Mouse (Mus musculus): ENCODE data around the gene Psmb2. TPM values are rescaled to one million over a fixed set of nuclear protein-coding genes. Genes with fewer than 3 reads are reported as not detected.
A peak's percentile ranks its signal among the peaks of the same experiment; 100 is the strongest.

Gene Psmb2
- 470 and 496 TPM in 2 replicates for polyA plus RNA-seq (2015; fragmentation: Nextera tagmentation; extraction: Ambion mirVana)

DNA sequence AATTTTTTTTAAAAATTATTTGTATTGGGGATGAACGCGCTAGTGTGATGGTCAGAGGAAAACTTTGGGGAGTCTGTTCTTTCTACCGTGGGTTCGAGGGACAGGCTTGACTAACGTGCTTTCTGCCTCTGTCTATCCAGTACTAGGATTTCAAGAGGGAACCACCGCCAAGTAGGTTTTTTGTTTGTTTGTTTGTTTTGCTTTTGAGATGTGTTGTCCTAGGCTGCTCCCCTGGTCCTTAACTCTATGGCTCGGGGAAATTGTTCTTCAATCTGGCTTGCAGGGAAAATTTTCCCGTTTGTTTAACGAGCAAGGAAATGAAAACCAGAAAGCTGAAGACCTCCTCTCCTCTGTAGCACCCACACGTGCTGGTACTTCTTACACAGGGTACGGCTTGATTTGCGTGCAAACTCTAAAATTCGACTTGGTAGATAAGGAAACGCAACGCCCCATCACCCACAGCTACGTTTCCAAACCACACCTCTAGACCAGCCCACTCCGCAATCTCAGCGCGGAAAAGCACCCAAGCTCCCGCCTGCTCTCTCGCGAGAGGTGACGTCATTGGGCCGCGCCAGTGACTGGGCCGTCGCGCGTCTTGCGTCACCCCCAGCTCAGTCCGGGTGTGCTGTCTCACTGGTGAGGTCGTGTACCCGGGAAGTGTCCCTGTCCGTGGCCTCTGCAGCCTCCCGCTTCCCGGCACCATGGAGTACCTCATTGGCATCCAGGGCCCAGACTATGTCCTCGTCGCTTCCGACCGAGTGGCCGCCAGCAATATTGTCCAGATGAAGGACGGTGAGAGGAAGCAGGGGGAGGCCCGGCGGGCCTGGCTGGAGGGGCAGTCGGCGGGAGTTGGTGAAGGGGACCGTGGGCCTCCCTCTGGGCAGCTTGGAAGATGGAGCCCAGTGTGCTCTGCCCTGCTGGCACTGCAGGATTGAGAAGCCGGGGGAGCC is at the start of gene Psmb2:
Gene Psmb2, plus strand, starts transcription at position 577 of the 950 bp plus-strand sequence.
- Histone ChIP-seq H3K9me3 (no peaks in the 10 kb centered on the region), H3K4me1 (replicated peaks) (peaks cover 23% of the 10 kb centered on the region), H3K4me2 (replicated peaks) (peak within 1 kb of the TSS; percentile 96), H3K9ac (replicated peaks) (peak within 1 kb of the TSS; percentile 98), H3K36me3 (no peaks in the 10 kb centered on the region), H3K27ac (peak within 1 kb of the TSS; percentile 82), H3K4me3 (replicated peaks) (peak within 1 kb of the TSS; percentile 99), H3K27me3 (peaks cover 15% of the 10 kb centered on the region)
- 3% methylated on average over 48 of the region's 48 CpGs for WGBS
- ATAC-seq = peak; percentile 97

DNA sequence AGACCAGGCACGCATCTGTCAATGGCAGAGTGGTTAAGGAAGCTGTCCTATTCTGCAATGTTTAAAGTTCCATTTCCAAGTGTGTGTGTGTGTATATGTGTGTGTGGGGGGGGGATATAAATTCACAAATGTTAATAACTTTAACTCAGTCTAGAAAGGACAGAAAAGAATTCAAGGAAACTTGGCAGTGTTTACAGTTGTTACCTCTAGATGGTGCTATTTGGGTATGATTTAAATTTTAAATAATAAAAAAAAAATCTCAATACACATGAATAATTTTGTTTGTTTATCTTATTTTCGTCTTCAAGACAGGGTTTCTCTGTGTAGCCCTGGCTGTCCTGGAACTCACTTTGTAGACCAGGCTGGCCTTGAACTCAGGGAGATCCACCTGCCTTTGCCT is 45.5 kb upstream of the Psmb2 start:
- Histone ChIP-seq H3K4me2 (replicated peaks) (no peak overlapping the region), H3K9me3 (no peaks in the 10 kb centered on the region), H3K4me1 (replicated peaks) (peaks cover 25% of the 10 kb centered on the region), H3K27me3 (peaks cover 47% of the 10 kb centered on the region), H3K36me3 (no peaks in the 10 kb centered on the region), H3K27ac (no peak overlapping the region), H3K4me3 (replicated peaks) (no peak overlapping the region), H3K9ac (replicated peaks) (no peak overlapping the region)
- no peak for ATAC-seq
- WGBS = 41% methylated on average over 2 of the region's 2 CpGs

DNA sequence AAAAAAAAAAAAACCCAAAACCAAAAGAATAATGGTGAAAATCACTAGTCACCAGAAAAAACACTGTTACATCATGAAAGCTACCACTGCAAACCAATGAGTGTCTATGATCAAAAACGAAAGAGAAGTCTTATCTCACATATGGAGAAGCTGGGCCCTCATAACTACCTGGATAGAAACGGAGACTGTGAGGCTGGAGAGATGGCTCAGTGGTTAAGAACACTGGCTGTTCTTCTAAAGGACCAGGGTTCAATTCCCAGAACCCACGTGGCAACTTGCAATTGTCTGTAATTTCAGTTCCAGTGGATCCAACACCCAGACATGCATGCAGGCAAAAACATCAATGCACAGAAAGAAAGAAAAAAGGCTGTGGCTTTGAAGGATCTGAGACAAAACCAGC is 44.8 kb upstream of the Psmb2 start:
- Histone ChIP-seq H3K4me1 (replicated peaks) (peaks cover 18% of the 10 kb centered on the region), H3K36me3 (no peaks in the 10 kb centered on the region), H3K4me2 (replicated peaks) (no peak overlapping the region), H3K9me3 (no peaks in the 10 kb centered on the region), H3K9ac (replicated peaks) (no peak overlapping the region), H3K27ac (no peak overlapping the region), H3K4me3 (replicated peaks) (no peak overlapping the region), H3K27me3 (peaks cover 51% of the 10 kb centered on the region)
- no peak for ATAC-seq
- WGBS = 70% methylated on average over 3 of the region's 3 CpGs

GRCm38 (mm10) chr4:126636330-126636729 is 41.1 kb upstream of the Psmb2 start:
- Histone ChIP-seq H3K4me2 (replicated peaks) (peak overlapping the region; percentile 28), H3K9me3 (no peaks in the 10 kb centered on the region), H3K27ac (no peak overlapping the region), H3K36me3 (no peaks in the 10 kb centered on the region), H3K4me3 (replicated peaks) (no peak overlapping the region), H3K9ac (replicated peaks) (no peak overlapping the region), H3K27me3 (peaks cover 54% of the 10 kb centered on the region), H3K4me1 (replicated peaks) (peaks cover 11% of the 10 kb centered on the region)
- ATAC-seq = no peak
- 25% methylated on average over 11 of the region's 11 CpGs for WGBS

- Histone ChIP-seq H3K36me3 (no peaks in the 10 kb centered on the region), H3K27me3 (peaks cover 62% of the 10 kb centered on the region), H3K9ac (replicated peaks) (no peak overlapping the region), H3K27ac (no peak overlapping the region), H3K4me2 (replicated peaks) (no peak overlapping the region), H3K4me3 (replicated peaks) (no peak overlapping the region), H3K4me1 (replicated peaks) (peaks cover 11% of the 10 kb centered on the region), H3K9me3 (no peaks in the 10 kb centered on the region)
- no peak for ATAC-seq
- WGBS = 81% methylated on average over 4 of the region's 4 CpGs
Observed at GRCm38 (mm10) chr4:126637446-126637845, 40.0 kb upstream of the Psmb2 start.

DNA sequence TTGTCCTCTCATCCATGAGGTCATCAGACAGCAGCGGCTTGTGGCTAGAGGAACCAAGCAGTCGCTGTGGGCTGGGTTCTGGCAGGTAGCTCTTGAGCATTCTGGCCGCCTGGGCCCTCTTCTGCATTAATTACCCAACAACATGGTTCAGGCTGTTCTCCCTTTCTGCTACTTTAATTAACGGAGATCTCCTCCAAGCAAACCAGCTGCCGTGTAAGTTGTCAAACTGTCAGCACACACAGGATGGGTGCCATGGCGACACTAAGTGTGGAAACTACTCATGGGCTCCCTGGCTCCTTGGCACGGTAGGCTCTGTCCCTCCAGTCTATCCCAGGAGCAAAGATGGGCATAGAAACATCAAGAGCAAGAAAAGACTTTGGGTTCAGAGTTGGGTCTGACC is 38.1 kb upstream of the Psmb2 start:
- Histone ChIP-seq H3K27me3 (peaks cover 59% of the 10 kb centered on the region), H3K4me1 (replicated peaks) (peaks cover 12% of the 10 kb centered on the region), H3K27ac (no peak overlapping the region), H3K4me2 (replicated peaks) (no peak overlapping the region), H3K9me3 (no peaks in the 10 kb centered on the region), H3K36me3 (no peaks in the 10 kb centered on the region), H3K9ac (replicated peaks) (no peak overlapping the region), H3K4me3 (replicated peaks) (no peak overlapping the region)
- no peak for ATAC-seq
- WGBS = 53% methylated on average over 7 of the region's 7 CpGs

DNA sequence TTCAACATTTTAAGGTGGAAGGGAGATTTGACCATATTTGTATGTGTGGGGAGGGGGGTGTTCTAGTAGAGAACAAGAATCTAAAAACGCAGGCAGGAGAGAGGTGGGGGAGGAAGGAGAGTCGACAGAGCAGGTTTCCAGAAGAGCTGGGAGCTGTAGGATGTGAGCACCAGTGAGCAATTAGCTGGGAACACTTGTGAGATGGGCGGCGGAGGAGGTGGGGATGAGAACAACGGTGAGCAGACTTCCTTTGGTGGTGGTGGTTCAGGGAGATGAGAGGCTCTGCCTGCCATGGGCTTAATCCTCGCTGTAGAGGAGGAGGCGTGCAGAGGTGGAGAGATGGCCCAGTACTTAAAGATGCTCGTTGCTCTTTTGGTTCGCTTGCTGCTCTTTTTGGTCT is 35.5 kb upstream of the Psmb2 start:
- H3K4me3 ChIP-seq (replicated peaks) = no peak overlapping the region
- H3K27ac ChIP-seq = no peak overlapping the region
- H3K9me3 ChIP-seq = no peaks in the 10 kb centered on the region
- no peak overlapping the region for H3K4me2 ChIP-seq (replicated peaks)
- H3K36me3 ChIP-seq = no peaks in the 10 kb centered on the region
- ATAC-seq = no peak
- H3K27me3 ChIP-seq = peaks cover 48% of the 10 kb centered on the region
- no peak overlapping the region for H3K9ac ChIP-seq (replicated peaks)
- 0 out of 2 replicates have a peak, but pooled peaks cover 3% of the 10 kb centered on the region for H3K4me1 ChIP-seq (replicated peaks)
- 40% methylated on average over 9 of the region's 9 CpGs for WGBS

- ATAC-seq = no peak
- Histone ChIP-seq H3K36me3 (no peaks in the 10 kb centered on the region), H3K27me3 (peaks cover 39% of the 10 kb centered on the region), H3K4me3 (replicated peaks) (no peak overlapping the region), H3K27ac (no peak overlapping the region), H3K4me1 (replicated peaks) (peaks cover 12% of the 10 kb centered on the region), H3K4me2 (replicated peaks) (no peak overlapping the region), H3K9ac (replicated peaks) (no peak overlapping the region), H3K9me3 (no peaks in the 10 kb centered on the region)
- WGBS = 78% methylated on average over 4 of the region's 4 CpGs
Observed at GRCm38 (mm10) chr4:126643815-126644214, 33.6 kb upstream of the Psmb2 start.

- Histone ChIP-seq H3K4me3 (replicated peaks) (no peak overlapping the region), H3K9ac (replicated peaks) (no peak overlapping the region), H3K4me2 (replicated peaks) (no peak overlapping the region), H3K4me1 (replicated peaks) (peaks cover 17% of the 10 kb centered on the region), H3K27me3 (peaks cover 35% of the 10 kb centered on the region), H3K27ac (no peak overlapping the region), H3K36me3 (no peaks in the 10 kb centered on the region), H3K9me3 (no peaks in the 10 kb centered on the region)
- no peak for ATAC-seq
- 76% methylated on average over 10 of the region's 10 CpGs for whole genome bisulfite sequencing
Observed at GRCm38 (mm10) chr4:126644333-126644963, 33.0 kb upstream of the Psmb2 start.

DNA sequence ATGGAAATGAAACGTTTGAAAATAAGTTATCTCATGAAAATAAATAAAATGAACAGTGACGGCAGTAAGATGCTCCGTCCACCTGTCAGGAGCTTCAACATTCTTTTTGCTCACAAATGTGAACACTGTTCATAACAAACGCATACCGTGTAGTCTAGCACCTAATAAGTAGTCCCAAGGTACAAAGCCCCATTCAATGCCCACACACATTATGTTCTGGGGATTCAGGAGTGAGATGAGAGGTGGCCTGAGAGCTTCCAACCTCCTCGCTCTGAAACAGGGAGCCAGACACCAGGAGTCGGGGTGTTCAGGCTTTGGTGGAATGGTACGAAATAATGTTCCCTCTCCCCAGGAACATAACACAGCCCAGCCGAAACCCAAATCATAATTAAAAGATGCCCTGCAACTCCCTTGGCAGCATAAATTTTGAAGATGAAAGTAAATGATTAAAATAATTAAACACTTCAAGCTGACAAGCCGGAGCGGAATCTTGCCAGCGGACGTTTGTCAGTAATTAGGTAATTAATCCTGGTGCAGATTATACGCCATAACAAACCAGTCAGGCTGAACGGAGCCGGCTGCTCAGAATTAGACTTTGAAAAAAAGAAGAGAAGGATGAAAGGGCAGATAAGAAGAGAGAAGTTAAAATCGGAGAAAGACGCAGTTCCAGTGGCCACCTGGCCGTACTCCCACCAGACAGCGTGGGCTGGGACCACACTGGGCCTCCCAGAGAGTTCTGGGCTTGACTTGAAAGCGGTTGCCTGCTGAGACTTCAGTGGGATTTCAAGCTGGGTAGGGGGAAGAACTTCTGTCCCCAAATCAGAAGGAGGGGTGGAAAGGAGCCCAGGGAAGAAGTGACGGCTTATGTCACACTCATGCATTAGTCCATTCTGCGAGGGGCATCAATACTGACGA is 29.2 kb upstream of the Psmb2 start:
- Histone ChIP-seq H3K4me3 (replicated peaks) (no peak overlapping the region), H3K4me1 (replicated peaks) (peaks cover 17% of the 10 kb centered on the region), H3K4me2 (replicated peaks) (peak overlapping the region; percentile 16; the same call in 1 of the 2 replicates), H3K9ac (replicated peaks) (no peak overlapping the region), H3K27ac (peak overlapping the region; percentile 32), H3K9me3 (no peaks in the 10 kb centered on the region), H3K27me3 (peaks cover 27% of the 10 kb centered on the region), H3K36me3 (no peaks in the 10 kb centered on the region)
- ATAC-seq = peak; percentile 67
- WGBS = 20% methylated on average over 24 of the region's 24 CpGs

- H3K4me2 ChIP-seq (replicated peaks) = no peak overlapping the region
- no peak overlapping the region for H3K9ac ChIP-seq (replicated peaks)
- 88% methylated on average over 5 of the region's 5 CpGs for WGBS
Observed at GRCm38 (mm10) chr4:126653148-126653547, 24.3 kb upstream of the Psmb2 start.

More at GRCm38 (mm10) chr4:126653148-126653547, 24.3 kb upstream of the Psmb2 start:
- Histone ChIP-seq H3K4me1 (replicated peaks) (peaks cover 11% of the 10 kb centered on the region), H3K4me3 (replicated peaks) (no peak overlapping the region), H3K36me3 (no peaks in the 10 kb centered on the region), H3K27me3 (peaks cover 40% of the 10 kb centered on the region), H3K9me3 (no peaks in the 10 kb centered on the region), H3K27ac (no peak overlapping the region)
- ATAC-seq = no peak
